Mouse (Mus musculus) frontal cortex, adult (tissue): Measurements from ENCODE around the gene Rhof.

ENCODE experiments used
- ATAC-seq: cut with Nextera tagmentation; 2 replicates; pipeline ENCODE4 v1.9.2; 2017; ENCODE audit warnings: mild to moderate bottlenecking, moderate library complexity, mixed read lengths; ENCODE audit not compliant: low TSS enrichment

Gene Rhof

DNA sequence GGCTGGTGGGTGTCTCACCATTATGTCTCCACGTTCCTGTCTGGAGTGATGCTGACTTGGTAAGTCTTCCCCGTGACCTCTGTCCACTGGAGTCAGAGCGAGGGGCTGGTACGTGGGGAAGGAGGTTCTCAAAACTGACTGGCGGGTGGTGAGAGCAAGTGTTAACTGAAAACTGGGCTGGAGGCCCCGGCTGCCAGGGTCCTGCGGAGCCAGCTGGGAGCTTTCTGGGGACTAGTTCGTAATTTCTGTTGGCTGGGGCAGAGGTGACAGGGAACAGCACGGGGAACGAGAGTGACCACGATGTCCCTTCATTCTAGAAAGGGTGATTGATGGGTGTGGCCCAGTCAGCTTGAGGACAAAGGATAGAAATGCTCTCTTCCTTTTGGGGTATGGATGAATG, 18.4 kb downstream of the Rhof start:
- ATAC-seq: no peak

DNA sequence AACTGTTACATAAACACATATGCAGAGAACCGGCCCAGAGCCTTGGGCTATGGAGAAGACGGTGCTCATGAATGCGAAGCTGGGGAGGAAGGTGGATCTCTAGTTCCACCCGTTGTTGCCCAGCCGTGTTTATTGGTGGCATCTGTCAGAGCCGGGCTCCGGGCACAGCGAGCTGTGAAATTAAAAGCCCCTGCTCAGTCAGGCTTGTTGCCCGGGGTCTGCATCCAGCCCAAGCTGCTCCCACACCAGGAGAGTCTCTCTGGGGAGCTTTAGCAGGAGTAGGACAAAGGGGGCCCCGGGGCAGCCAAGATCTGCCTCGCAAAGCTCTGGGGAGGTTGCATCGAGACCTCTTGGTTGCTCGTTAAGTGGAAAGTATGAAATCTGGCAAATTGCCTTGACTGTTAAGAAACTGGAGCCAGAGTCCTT, 22.2 kb downstream of the Rhof start:
- ATAC-seq: 0 out of 2 replicates have a peak, but pooled peaks have one; percentile 35

DNA sequence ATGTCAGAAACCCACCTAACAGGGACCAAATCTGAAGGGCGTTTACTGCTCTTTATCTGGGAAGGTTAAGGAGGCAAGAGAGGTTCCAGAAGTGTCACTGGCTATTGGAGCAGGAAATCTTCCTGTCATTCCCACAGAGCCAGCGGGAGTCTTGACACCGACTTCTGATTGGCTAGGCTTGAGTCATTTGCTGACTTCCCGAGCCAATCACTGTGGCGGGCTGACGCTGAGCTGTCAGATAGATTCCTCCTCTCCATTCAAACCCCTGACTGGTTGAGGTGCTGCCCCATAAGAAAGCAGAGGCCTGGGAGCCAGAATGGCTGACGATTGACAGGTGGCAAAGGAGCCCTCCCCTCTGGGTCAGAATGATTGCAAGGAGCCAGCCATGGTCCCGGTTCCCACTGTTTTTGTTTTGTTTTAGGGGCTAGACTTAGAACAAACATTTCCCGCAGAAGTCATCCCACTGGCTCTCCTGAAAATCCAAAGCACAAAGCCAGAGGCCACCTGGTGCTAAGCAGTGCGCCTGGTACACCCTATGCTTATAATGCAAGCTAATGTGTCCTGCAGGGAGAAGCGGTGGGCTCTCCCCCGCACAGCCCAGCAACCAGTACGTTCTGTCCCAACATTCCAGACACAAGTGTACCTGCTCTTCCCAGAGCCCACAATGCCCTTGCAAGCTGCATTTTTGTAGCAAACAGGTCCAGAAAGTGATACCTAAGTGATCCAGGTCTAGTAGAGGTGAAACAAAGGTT, 22.9 kb downstream of the Rhof start:
- peak; percentile 96 for ATAC-seq

DNA sequence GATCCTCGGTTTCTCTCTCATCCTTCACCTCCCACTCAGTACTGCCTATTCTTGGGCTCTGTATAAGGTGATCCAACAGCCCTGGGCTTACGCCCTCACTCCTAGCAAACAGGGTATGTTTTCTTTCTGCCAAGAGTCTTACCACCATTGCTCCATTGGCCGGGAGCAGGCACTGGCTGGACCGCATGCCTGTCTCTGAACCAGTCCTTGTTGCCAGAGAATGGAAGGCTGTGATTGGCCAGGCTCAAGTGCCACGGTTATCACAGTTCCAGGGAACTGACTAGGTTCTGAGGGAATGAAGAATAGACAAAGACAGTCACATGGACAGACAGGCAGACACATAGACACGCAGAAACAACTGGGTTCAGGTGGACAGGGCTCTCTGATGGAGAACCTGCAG, 27.7 kb downstream of the Rhof start:
- no peak for ATAC-seq

DNA sequence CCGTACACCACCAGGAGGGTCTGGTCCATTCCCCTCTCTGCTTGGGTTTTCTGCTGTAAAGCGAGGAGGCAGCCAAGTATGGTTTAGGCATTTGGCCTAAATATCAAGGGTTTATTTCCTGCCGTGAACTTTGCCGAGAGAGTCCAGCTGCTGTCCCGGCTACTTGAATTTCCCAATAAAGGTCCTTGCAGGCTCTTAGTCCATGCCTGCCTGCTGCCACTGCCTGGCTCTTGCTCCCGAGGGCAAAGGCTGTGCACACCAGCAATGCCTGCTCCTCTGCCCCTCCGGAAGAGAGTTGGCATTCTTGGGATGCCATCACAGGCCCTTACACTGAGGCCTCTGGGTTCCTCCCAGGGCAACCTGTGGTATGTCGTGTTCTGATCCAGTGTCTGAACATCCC, 28.9 kb downstream of the Rhof start:
- no peak for ATAC-seq

DNA sequence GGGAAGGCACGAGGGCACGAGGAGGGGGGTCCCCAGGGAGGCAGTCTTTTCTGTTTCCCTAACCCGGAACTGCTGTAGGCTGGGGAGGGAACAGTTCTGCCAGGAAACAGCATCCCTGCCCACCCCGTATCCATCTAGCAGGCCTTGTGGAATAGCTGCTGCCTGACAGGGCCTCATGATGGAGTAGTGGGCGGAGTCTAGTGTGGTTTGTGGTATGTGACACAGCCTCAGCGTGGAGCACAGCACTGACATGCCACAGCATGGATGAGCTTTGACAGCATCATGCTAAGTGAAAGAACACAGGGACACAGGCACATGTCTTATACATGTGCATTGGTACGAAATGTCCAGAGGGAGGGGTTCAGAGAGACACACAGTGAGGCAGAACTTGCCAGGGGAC, 30.1 kb downstream of the Rhof start:
- ATAC-seq: no peak

DNA sequence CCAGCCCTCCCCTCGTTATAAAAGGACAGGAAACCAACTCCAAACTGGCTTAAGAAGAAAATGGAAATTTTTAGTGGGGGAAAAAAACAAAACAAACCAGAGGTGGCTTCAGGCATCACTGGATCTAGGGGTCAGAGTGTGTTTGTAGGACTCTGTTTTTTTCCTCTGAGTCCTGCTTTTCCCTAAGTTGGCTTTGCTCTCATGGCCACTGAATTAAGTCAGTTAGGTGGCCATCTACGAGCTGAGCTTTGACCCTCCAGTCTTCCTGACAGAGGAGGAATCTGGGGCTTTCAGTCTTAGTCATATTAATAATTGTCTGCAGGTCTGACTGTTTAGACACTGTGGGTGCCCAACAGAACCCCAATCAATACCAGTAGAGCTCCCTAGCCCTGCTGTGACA, 34.0 kb downstream of the Rhof start:
- no peak for ATAC-seq

DNA sequence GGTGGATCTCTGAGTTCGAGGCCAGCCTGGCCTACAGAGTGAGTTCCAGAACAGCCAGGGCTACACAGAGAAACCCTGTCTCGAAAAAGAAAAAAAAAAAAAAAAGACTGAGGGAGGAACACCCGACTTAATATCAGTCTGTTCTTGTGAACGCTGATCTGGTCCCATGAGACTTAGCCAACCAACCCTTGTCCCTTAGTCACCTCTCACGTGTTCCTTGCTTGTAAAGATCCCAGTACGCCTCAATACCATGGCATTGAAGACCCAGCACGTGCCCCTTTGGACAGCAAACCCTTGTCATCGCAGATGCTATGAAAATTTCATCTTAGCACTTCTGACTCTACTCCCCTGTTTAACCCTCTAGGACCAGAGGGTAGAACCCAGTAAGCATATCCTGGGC, 36.2 kb downstream of the Rhof start:
- no peak for ATAC-seq

DNA sequence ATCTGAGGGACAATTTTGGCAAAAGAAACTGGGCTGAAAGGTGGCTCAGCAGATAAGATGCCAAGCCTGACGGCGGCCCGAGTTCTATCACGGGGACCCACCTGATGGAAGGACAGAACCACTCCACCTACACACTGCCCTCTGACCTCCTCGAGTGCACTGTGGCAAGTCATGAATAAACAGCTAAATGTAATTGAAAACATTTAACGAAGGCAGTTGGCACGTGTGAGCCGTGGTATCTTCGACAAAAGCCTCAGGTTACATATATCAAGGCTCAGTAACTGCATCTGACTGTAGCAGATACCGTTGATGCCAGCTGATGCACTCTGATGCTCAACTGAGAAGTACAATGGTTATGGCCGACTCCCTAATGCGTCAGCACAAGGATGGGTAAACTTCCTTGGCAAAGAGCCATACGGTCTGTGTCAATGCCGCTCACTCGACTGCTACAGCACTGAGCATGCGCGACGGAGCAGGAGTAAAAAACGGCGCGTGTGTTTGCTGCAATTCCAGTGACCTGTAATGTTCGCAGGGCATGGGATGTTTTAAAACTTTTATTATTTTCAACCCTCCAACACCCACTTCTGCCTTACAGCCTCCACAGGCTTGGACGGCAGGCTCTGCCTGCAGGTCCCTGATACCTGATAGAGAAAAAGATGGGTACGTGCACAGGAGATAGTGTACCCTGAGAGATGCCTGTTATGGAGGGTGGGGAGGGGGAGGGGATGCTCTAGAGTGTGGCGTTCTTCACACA, 38.1 kb downstream of the Rhof start:
- no peak for ATAC-seq

DNA sequence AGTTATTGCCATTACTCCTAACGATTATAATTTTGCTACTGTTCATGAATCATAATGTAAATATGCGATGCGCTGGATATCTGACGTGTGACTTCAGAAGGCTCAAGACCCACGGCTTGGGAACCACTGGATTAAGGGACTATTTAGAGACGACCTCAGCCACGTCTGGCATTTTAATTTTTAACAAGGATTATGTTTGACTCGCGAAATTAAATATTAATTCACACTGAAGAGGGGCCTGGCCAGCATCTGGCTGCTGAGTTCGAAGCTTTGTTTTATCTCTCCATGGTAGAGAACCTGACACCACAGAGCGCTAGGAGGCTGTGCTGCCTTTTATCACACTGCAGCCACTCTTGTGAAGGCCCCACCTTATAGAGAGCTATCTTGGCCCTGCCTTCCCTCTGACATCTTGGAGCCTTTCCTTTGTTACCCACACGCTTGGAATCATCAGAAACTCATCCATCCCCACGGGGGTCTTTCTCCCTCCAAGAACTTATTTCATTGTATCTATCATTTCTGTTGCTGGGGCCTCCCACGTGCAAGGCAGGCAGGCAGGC, 39.3 kb downstream of the Rhof start:
- no peak for ATAC-seq

DNA sequence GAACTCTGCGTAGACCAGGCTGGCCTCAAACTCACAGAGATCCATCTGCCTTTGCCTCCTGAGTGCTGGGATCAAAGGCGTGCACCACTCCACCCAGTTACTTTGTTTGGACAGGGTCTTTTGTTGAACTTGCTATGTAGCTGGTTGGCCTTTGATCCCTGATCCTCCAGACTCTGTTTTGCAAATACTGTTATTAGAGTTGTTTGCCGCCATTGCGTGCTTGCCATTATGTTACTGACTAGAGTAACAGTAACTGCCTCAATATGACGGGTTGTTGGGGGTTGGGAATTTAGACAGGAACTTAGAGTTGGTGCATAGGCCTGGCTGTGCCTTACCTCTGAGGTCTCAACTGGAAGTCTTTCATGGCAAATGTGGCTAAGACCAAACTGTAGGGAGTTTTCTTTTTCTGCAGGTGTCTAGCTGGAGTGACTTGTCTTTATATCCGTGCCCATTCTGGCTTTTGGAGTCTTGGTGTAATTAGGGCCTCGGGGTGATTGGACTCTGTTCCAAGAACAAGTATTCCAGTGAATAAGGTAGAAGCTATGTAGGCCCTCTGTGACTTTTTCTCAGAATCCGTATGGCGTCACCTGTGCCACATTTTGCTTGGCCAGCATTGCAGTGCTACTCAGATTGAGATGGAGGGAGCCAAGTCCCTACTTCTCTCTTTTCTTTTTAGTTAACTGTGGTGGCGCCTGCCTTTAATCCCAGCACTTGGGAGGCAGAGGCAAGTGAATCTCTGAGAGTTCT, 41.8 kb downstream of the Rhof start:
- no peak for ATAC-seq

DNA sequence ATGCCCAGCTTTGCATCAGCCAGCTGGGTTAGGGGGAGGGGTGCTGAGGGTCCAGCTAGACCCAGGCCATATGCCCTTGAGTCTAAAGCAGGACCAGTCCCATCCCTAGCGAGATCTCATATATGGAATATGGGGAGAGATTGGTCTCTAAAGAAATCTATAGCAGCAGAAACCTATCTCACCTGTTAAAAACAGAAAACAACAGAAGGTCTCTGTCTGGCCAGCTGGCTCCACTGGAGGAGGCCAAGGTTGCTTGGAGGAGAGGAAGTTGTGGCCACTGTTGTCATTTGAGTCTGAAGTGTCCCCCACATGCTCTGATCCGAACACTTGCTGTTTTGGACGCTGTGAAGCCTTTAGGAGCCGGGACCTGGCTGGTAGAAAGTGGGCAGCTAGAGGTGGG, 43.7 kb downstream of the Rhof start:
- no peak for ATAC-seq

DNA sequence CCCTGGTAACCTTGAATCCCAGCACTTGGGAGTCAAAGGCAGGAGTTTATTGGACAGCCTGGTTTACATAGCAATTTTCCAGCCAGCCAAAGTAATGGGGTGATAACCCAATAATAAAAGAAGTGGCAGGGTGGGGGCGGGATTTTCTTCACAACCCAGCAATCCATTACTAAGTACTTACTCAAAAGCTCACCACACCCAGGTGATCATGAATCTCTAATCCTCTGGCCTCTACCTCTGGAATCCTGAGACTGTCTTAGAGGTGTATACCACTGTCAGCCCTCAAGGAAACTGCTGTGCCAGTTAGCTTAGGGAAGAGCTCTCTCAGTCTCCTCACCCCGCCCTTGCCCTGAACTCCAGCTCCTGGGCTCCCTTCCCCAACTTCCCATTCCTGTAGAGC, 46.0 kb downstream of the Rhof start:
- no peak for ATAC-seq

DNA sequence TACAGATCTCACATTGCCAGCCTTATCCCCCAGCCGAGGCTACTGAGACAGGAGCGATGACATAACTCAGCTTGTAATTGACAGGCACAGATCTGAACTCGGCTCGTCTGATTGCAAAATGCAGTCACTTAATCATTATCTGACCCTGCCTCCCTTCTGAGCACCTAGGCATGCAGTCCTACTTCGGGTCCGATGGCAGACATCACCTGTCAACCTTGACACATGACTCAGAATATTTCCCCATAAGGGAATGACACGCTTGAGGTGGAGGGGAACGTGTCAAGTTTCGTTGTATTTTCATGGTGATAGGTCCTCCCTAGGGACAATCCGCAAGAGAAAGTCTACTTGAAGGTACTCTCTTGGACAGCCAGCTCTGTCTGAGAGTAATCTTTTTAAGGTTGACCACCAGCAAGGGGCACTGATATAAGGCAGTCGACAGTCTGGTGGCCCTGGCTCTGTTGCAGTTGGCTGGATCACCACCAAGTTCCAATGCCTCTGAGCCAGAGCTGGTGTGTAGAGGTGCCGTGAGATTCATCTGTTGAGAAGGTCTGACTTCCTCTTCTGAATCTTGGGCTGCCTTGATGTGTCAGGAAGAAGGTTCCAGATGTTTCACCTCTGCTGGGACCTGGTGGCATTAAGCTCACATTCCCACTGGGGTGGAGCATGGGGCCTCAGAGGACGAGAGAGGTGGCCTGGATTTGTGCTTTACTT, 49.0 kb downstream of the Rhof start:
- no peak for ATAC-seq

DNA sequence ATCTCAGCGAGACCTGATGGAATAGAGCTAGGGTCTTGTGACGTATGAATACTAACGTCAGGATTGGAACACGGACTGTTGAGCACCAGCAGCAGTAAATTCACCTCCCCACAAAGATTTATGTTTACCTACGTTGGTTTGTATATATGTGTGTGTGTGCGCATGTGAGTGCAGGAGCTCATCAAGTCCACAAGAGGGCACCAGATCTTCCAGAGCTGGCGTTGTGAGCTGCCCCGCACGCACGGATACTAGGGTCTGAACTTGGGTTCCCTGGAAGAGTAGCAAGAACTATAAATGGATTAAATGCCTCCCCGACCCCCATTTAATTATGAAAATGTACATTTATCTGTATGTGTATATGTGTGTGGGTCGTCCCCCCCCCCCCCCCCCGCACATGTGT, 52.0 kb downstream of the Rhof start:
- no peak for ATAC-seq

DNA sequence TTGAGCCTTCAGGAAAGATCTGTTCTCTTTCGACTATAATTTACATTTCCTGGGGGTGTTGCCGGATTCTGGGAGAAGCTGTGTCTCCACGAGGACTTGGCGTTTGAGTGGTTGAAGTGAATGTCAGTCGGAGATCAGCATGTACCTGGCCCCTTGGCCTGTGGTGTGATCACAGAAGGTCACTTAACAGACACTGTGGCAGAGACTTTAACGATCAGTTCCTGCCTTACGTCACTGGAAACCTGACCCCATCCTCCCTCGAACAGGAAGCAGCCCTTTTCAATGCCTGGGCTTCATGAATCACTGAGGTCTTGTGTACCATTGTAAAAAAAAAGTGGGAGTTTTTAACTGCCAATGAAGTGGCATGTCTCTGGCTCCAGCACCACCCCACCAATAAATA, 52.5 kb downstream of the Rhof start:
- no peak for ATAC-seq

DNA sequence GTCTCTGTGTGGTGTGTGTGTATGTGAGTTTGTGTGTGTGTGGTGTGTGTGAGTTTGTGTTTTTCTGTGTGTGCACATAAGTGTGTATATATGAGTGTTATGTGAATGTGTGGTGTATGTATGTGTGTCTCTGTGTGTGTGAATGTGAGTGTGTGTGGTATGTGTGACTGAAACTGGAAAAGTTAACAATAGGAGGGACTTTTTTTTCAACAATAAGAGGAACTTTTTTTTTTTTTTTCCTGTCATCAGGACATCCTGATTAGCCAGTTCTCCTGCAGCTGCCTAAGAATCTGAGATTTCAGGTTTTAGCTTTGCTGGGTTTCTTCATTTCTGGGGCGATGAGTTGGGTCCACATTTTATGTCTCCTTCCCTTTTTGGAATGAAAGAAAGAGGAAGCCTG, 52.9 kb downstream of the Rhof start:
- no peak for ATAC-seq

DNA sequence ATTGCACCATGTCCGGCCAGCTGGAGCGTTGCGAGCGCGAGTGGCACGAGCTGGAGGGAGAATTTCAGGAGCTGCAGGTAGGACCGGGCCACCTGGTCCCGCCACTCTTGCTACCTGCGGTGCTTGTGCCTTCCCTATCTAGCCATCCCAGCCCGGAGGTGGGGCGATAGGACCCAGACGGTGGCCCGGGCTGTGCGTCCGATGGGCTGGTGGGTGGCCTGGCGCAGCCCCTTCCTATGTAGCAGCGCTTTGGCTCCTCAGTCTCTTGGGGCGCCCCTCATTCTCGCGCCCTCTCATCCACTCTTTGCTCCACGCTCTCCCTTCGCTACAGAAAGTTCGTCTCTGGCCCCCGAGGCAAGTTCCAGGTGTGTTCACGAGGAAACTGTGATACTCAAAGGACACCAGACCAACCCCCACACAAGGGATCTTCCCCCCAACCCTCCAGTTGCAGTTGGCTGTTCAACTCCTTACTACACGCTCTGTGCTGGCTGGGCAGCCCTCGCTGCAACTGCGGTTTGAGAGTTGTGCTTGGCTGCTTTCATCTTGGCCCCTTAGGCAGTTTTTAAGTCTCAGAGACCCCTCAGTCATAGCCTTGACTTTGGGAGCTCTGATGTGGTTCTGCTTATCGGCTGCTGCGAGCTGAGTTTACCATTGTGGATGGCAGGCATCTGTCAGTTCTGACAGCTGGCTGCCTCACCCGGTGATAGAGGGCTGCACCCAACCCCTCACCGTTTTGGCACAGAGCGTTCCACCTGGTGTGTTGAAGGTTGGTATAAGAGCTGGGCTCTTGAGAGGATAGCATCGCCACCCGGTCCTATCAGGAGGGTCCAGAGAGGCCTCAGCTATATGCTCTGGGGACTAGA, 55.8 kb downstream of the Rhof start:
- ATAC-seq: peak; percentile 50

DNA sequence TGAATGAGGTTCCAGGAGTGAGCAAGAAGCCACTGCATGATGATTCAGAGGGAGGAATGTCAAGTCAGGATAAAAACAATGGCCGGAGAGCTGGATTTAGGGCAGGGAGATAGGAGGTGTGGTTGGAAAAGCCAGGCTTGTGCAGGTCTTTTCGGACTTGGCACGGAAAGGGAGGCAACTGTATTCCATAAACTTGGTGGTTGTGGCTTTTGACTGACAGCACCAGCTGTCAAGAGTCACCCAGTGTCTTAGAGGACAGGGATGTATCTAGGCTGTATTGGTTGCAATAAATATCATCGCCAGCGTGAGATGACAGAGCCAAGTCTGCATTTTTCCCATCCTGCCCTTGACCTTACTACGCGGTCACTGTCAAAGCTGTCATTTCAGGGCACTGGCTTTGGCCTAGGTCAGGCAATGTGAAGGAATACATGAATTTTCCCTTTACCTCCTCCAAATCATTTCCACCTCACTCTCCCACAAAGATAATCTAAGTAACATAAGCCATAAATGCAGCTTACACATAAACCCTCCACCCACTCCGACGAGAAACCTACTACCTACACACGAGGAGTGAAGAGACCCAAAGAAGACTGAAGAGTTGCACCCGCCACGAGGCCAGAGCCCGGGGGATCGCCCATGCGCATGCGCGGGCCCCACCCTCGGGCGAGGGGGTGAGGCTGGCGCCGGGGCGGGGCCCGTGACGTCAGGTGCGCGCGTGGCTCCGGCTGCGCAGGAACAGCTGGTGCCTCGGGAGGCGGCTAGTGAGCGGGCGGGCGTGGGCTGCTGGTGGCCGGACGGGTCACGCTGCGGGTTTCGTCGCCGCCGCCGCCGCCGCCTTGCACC, 56.7 kb downstream of the Rhof start:
- ATAC-seq: peak; percentile 92

DNA sequence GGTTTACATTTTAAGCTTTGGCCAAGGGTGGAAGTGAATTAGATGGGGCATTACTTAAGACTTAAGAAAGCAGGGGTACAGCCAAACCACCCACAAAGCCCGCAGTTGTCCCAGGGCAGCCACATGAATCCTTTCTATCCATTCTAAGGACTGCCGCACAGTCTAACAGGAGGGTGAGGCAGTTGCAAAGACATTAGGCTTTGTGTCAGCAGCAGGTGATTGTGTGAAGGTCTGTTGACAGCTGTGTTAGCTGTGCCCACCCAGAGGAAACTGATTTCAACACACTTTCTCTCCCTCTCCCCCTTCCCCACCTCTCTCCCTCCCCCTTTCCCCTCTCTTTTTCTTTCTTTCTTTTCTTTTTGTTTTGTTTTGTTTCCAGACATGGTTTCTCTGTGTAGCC, 63.8 kb downstream of the Rhof start:
- no peak for ATAC-seq
